In the genomic region with DNA sequence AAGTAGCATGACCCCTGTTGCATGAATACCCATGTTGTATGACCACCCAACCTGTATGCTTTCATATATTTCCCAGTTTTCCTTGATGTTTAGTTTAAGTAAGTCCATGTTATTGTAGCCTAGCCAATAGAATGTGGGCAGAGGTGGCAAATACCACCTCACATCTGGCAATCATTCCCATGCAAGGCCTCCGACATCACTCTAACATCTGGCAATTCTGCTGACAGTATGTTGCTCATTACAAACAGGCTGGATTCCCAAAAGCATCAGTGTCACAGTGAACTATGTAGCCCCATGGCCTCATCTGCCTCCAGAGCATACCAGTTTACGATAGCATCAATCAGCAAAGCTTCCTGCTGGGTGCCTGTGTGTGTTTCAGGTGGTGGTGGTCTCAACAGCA, we compare ENCODE assay signal across 20 mouse cellular contexts.
"Had no signal": no experiment of that assay in that cellular context is flagged by ENCODE, and none has a peak within 500 bp of the region (broad histone marks: within the 10 kb centered on the region; RNA-seq: fewer than 3 reads in every experiment).

No protein-coding gene starts in this region.

- ATAC-seq: liver, postnatal 0 days; lung, postnatal 0 days; midbrain, embryonic 13.5 days had no signal

- H3K27me3 ChIP-seq: kidney, embryonic 15.5 days; limb, embryonic 12.5 days; limb, embryonic 15.5 days; midbrain, embryonic 13.5 days; neural tube, embryonic 12.5 days had no signal

- H3K4me1 ChIP-seq: kidney, embryonic 15.5 days; limb, embryonic 15.5 days; midbrain, embryonic 10.5 days; midbrain, embryonic 13.5 days had no signal

- H3K4me2 ChIP-seq: kidney, embryonic 15.5 days; limb, embryonic 12.5 days; limb, embryonic 15.5 days; liver, embryonic 11.5 days; lung, embryonic 14.5 days; midbrain, embryonic 13.5 days; neural tube, embryonic 12.5 days had no signal

- DNase-seq: kidney, adult 8-10 months; kidney, postnatal 10 days; kidney, postnatal 36 days; left cerebral cortex, postnatal 4 days; liver, postnatal 0 days; lung, embryonic 14.5 days; thymus, adult 2 months; thymus, postnatal 14 days; thymus, postnatal 4 days had no signal

- H3K4me3 ChIP-seq: kidney, embryonic 15.5 days; limb, embryonic 12.5 days; limb, embryonic 15.5 days; midbrain, embryonic 10.5 days; midbrain, embryonic 13.5 days; neural tube, embryonic 12.5 days had no signal

- H3K27ac ChIP-seq: kidney, embryonic 15.5 days; limb, embryonic 12.5 days; limb, embryonic 15.5 days; liver, embryonic 14.5 days; macrophage; midbrain, embryonic 10.5 days; midbrain, embryonic 13.5 days; neural tube, embryonic 12.5 days; stomach, postnatal 0 days had no signal

- H3K9me3 ChIP-seq: kidney, embryonic 15.5 days; limb, embryonic 12.5 days; limb, embryonic 15.5 days; midbrain, embryonic 10.5 days; midbrain, embryonic 13.5 days; neural tube, embryonic 12.5 days had no signal

- H3K36me3 ChIP-seq: kidney, embryonic 15.5 days; limb, embryonic 12.5 days; limb, embryonic 15.5 days; midbrain, embryonic 10.5 days; midbrain, embryonic 13.5 days; neural tube, embryonic 12.5 days had no signal

- H3K9ac ChIP-seq: kidney, embryonic 15.5 days; limb, embryonic 12.5 days; limb, embryonic 15.5 days; liver, embryonic 14.5 days; liver, postnatal 0 days; lung, embryonic 14.5 days; midbrain, embryonic 13.5 days; neural tube, embryonic 12.5 days had no signal
